Mouse (Mus musculus) hindbrain, embryonic 10.5 days (tissue): ENCODE data around the gene Atrip. TPM values are rescaled to one million over a fixed set of nuclear protein-coding genes. Genes with fewer than 3 reads are reported as not detected.

Source experiments
- DNase-seq: peaks from one replicate; pipeline ENCODE4 v3.0.0-alpha.2; 2017; ENCODE audit warnings: low spot score
- H3K27ac ChIP-seq: fragments of 300-500 bp; sonication (generic); 2 replicates; pipeline ENCODE4 v1.5.1; 2016; ENCODE audit warnings: mild to moderate bottlenecking, moderate library complexity
- H3K27me3 ChIP-seq: fragments of 300-500 bp; sonication (generic); 2 replicates; pipeline ENCODE4 v1.6.1; 2016; ENCODE audit warnings: mild to moderate bottlenecking; ENCODE audit not compliant: poor library complexity, insufficient read depth, severe bottlenecking
- H3K36me3 ChIP-seq: fragments of 300-500 bp; sonication (generic); 2 replicates; pipeline ENCODE4 v1.6.1; 2016; ENCODE audit warnings: mild to moderate bottlenecking, moderate library complexity
- H3K4me1 ChIP-seq: fragments of 300-500 bp; sonication (generic); replicated peaks from 2 replicates; pipeline ENCODE4 v1.6.1; 2016; ENCODE audit warnings: mild to moderate bottlenecking
- H3K4me3 ChIP-seq: fragments of 300-500 bp; sonication (generic); 2 replicates; pipeline ENCODE4 v1.5.1; 2016; ENCODE audit warnings: mild to moderate bottlenecking, moderate library complexity
- H3K9me3 ChIP-seq: fragments of 300-500 bp; sonication (generic); 2 replicates; pipeline ENCODE4 v1.6.1; 2016; ENCODE audit warnings: mild to moderate bottlenecking, moderate library complexity
- WGBS: fragments of 180-500 bp; shearing (Covaris S2); methylation state at CpG from one replicate; pipeline ENCODE4 v1.1.7; 2016; 5-methylcytosine and 5-hydroxymethylcytosine counted together
- polyA plus RNA-seq: library from polyadenylated mRNA; unstranded; fragments of >200 nt; fragmentation: Nextera tagmentation; extraction: Ambion mirVana; gene quantifications from 2 replicates; pipeline ENCODE4 v1.2.1, GENCODE M21; 2016

The Atrip gene
- polyA plus RNA-seq, 1 experiment from 2014 or later, result 30.5 TPM

DNA sequence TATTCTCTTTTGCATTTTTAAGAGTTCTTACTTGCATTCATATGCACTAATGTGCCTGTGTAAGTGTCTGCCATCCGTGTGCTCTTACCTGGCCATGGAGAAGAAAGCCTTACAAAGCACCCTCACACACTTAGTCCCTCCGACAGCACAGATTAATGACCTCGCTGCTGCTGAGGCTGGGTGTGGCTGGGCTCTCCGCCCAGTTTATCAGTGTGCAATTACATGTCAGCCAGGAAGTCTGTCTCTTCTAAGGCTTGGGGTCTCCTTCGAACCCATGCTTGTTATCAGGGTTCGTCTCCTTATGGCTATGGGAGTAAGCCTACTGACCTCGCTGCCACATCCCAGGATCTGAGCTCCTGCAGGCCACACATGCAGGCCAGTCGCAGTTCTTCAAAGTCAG is 58.5 kb downstream of the Atrip start:
- Histone ChIP-seq H3K27me3 (no peaks in the 10 kb centered on the region), H3K4me1 (no peaks in the 10 kb centered on the region), H3K36me3 (0 out of 2 replicates have a peak, but pooled peaks cover 3% of the 10 kb centered on the region), H3K4me3 (no peak overlapping the region), H3K27ac (no peak overlapping the region), H3K9me3 (no peaks in the 10 kb centered on the region)
- WGBS, result 88% methylated on average over 8 of the region's 8 CpGs
- no peak for DNase-seq

DNA sequence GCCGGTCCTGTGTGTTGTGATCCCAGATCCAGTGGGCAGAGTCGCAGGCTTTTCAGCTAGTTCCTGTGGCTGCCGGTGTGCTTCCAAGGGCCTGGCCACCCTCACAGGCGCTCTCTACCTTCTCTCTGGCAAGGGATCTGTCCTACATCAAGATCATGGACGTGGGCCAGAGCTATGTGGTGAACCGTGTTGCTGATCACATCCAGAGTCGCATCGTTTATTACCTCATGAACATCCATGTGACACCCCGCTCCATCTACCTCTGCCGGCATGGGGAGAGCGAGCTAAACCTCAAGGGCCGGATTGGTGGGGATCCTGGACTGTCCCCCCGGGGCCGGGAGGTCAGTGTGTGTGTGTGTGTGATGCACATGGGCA is 63.6 kb downstream of the Atrip start:
- peaks cover 8% of the 10 kb centered on the region; the same call in 1 of the 2 replicates for H3K36me3 ChIP-seq
- no peaks in the 10 kb centered on the region for H3K27me3 ChIP-seq
- 89% methylated on average over 14 of the region's 14 CpGs for WGBS
- H3K9me3 ChIP-seq, result no peaks in the 10 kb centered on the region
- no peak for DNase-seq
- no peak overlapping the region for H3K4me3 ChIP-seq
- H3K4me1 ChIP-seq, result peaks cover 23% of the 10 kb centered on the region
- no peak overlapping the region for H3K27ac ChIP-seq

DNA sequence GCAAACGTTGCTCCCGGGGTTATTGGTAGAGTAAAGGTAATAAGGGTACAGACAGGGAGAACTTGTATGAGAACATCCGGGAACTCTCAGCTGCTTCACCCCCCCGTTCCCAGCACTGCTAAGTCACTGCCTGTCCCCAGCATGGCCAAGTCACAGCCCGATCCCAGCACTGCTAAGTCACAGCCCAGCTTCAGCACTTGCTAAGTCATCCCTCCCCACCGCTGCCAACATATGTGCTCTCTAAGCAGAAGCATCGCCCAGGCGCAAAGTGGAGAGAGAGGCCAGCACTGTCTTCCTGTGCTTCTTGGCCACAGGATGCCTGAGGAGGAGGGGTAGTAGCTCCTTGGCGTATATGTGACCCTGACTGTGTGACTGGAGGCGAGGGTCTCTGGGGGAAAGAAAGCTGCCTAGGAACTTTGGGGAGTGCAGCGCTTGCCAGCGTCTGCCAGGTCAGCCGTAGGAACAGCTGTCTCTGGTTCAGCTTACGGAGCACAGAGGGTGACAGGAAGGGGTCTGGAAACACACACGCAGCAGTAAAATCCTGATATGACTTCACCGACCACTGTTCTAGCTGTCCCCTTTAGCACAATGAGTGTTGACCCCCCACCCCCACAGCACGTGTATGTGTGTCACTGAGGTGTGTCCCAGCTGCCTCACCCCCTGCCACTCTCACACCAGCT is 64.1 kb downstream of the Atrip start:
- DNase-seq, result no peak
- H3K27ac ChIP-seq, result no peak overlapping the region
- 57% methylated on average over 17 of the region's 17 CpGs for whole genome bisulfite sequencing
- peaks cover 8% of the 10 kb centered on the region; the same call in 1 of the 2 replicates for H3K36me3 ChIP-seq
- no peaks in the 10 kb centered on the region for H3K9me3 ChIP-seq
- peaks cover 23% of the 10 kb centered on the region for H3K4me1 ChIP-seq
- H3K4me3 ChIP-seq, result no peak overlapping the region
- H3K27me3 ChIP-seq, result no peaks in the 10 kb centered on the region

- Histone ChIP-seq H3K4me1 (peaks cover 23% of the 10 kb centered on the region), H3K4me3 (no peak overlapping the region), H3K36me3 (peaks cover 8% of the 10 kb centered on the region; the same call in 1 of the 2 replicates), H3K9me3 (no peaks in the 10 kb centered on the region), H3K27ac (no peak overlapping the region), H3K27me3 (no peaks in the 10 kb centered on the region)
- WGBS, result 70% methylated on average over 10 of the region's 10 CpGs
- DNase-seq, result no peak
Observed at GRCm38 (mm10) chr9:109008994-109009635, 64.8 kb downstream of the Atrip start.

DNA sequence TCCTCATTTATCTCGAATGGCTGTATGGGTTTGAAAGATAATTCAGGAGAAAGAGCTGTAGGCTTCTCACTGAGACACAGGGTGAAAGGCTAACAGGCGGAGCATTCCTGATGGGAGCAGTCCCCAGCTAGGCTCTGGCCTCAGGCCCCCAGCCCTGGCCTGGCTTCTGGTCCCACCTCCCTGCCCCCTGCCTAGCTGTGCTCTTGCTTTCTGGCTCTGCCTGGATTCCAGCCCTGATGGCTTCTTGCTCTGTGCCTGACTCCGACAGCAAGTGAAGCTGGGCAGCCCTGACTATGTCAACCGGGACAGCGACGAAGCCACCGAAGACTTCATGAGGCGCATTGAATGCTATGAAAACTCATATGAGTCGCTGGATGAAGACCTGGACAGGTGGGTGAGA is 65.8 kb downstream of the Atrip start:
- no peaks in the 10 kb centered on the region for H3K9me3 ChIP-seq
- peaks cover 23% of the 10 kb centered on the region for H3K4me1 ChIP-seq
- WGBS, result 81% methylated on average over 9 of the region's 9 CpGs
- no peak for DNase-seq
- H3K27me3 ChIP-seq, result no peaks in the 10 kb centered on the region
- H3K4me3 ChIP-seq, result no peak overlapping the region
- H3K27ac ChIP-seq, result no peak overlapping the region; the same call in 1 of the 2 replicates
- H3K36me3 ChIP-seq, result peaks cover 8% of the 10 kb centered on the region; the same call in 1 of the 2 replicates

Other genes starting within 250 kb of the Atrip start
- gene Celsr3, start 247.8 kb downstream of the Atrip start, polyA plus RNA-seq, result 4.5 and 7.2 TPM in 2 replicates
- gene Slc26a6, start 220.8 kb downstream of the Atrip start, polyA plus RNA-seq, result 11.2 and 12.6 TPM in 2 replicates
- 0.17 and 0.24 TPM in 2 replicates for gene Tmem89, start 159.5 kb downstream of the Atrip start, polyA plus RNA-seq
- gene Uqcrc1, start 137.5 kb downstream of the Atrip start, polyA plus RNA-seq, result 478 and 495 TPM in 2 replicates
- gene Col7a1, start 120.5 kb downstream of the Atrip start, polyA plus RNA-seq, result 1.2 and 3.3 TPM in 2 replicates
- not detected in 2 replicates for gene Ucn2, start 88.1 kb downstream of the Atrip start, polyA plus RNA-seq
- gene Pfkfb4, start 82.3 kb downstream of the Atrip start, polyA plus RNA-seq, result 11.9 and 17.6 TPM in 2 replicates
- 38.8 and 43.6 TPM in 2 replicates for gene Shisa5, start 35.6 kb downstream of the Atrip start, polyA plus RNA-seq
- gene Trex1, start 14.4 kb downstream of the Atrip start, polyA plus RNA-seq, result 8.1 and 11.3 TPM in 2 replicates
- 14.4 and 16.1 TPM in 2 replicates for gene Ccdc51, start 8.4 kb upstream of the Atrip start, polyA plus RNA-seq
- 758 and 785 TPM in 2 replicates for gene Tma7, start 8.5 kb upstream of the Atrip start, polyA plus RNA-seq
- 26.8 and 34.4 TPM in 2 replicates for gene Plxnb1, start 21.3 kb upstream of the Atrip start, polyA plus RNA-seq
- not detected in 2 replicates for gene Fbxw21, start 87.9 kb upstream of the Atrip start, polyA plus RNA-seq
- not detected in 2 replicates for gene Fbxw13, start 121.9 kb upstream of the Atrip start, polyA plus RNA-seq
- gene Fbxw20, start 160.6 kb upstream of the Atrip start, polyA plus RNA-seq, result not detected in 2 replicates
- not detected in 2 replicates for gene Fbxw14, start 213.6 kb upstream of the Atrip start, polyA plus RNA-seq